Mouse (Mus musculus) left cerebral cortex, postnatal 36 days (tissue): ENCODE data around the gene Gtpbp10. TPM values are rescaled to one million over a fixed set of nuclear protein-coding genes. Genes with fewer than 3 reads are reported as not detected.

Experiments
- DNase-seq, 2 experiments: peaks; one replicate each; pipeline ENCODE4 v3.0.0; 2021 to 2022; ENCODE audit warnings: low spot score in 2 of 2, mixed read lengths in 1 of 2
- intact Hi-C: fragments of 180-260 bp; cut with DNase I; formaldehyde crosslinking; loops from one replicate; pipeline ENCODE4 v1.15.1; 2025
- total RNA-seq, 2 experiments: library from RNA; stranded (reverse); gene quantifications; 2 replicates each; pipeline ENCODE4 v1.2.3; 2021

Gene Gtpbp10
- total RNA-seq: 10 to 100 TPM in 1 of 2 experiments, 1 to 10 TPM in 1; 9.0 to 12.0 TPM

DNA sequence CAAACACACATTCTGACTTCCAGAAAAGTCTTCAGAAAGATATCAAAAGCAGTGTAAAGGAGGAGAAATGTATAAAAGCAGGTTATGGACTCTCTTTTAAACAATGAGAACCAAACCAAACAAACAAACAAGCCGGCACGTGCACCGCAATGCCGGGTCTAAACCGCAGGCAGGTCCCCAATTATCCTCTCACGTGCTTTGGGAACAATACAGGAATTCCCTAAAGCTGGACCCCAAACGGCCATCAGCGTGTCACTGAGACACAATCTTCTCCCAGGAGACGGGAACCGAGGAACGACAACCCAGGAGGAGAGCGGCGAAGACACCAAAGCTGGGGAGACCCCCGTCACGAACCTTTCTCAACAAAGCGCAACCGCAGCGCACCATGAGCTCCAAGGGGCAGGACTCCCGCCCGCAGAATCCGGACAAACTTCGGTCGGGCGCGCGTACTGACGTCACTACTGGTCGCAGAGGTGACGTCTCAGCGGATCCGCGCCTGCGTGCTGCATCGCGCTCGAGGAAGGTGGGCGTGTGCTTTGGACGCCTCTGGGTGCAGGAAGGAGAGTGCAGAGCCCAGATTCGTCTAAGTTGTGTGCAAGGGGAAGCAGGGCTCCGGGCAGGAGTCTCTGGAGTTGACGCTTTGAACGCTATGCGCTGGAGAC, at the start of gene Gtpbp10:
TSS of gene Gtpbp10 (minus strand) at position 460 of the 662 bp plus-strand sequence.
- intact Hi-C loops: loop anchor here (2.0 kb wide), 1 partner anchor 44 kb away; the partner anchor contains the start of gene Cldn12
- peak; percentile 93 to 94 for DNase-seq

DNA sequence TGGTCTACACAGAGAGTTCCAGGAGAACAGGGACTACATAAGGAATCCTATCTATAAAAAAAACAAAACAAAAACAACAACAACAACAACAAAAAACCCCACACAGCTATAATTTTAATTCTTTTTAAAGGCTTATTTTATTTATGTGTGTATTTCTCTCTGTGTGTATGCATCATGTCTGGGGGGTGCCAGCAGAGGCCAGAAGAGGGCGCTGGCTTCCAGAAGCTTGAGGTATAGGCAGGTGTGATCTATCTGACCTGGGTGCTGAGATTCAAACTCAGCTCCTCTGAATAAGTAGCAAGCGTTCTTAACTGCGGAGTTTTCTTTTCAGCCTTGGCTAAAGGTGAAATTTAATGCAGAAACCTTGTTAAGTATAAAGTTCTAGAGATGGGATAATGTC, 28.3 kb upstream of the Gtpbp10 start:
- intact Hi-C loops: no loop called here
- no peak for DNase-seq

DNA sequence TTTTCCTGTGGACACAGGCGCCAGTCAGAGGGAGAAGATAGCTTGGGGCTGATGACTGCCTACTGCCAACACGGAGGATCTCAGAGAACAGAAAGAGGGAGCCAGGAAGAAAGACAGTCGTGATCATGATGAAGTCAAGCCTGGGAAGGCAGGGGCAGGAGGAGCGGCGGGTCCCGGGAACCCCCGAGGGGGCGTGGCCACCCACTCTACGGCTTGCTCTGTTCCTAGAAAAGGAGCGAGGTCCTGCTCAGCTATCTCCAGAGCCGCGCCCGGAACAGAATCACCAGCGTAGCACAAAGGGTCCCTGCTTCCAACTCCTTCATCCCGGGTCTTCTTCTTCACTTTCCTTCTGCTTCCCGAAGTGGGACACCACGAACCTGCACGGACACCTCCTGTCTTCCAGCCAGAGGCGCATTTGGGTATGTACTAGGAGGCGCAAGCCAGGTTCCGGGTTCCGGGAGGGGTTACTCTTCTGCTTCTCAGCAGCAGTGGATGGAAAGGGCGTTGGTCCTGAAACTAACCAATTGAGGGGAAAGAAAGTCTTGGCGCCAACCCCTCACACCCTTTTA, 14.5 kb upstream of the Gtpbp10 start, which contains the start of gene Gm8773:
TSS of gene Gm8773 (plus strand) at position 51 of the 569 bp plus-strand sequence.
- intact Hi-C loops: no loop called here
- DNase-seq: peak; percentile 8 to 12

DNA sequence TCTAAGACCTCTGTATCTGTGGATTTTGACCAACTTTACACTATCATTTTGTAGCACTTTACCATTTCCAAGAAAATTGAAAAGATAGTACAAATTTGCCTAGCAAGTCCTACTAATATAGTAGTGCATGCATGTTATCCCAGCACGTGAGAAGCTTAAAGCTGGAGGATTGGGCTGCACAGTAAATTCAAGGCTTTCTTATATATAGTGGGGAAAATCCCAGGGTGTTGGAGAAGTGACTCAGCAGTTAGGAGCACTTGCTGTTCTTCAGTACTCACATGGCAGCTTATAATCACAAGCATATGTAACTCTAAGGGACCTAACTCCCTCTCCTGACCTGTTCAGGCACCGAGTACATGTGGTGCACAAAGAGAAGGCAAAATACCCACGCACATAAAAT, 3.1 kb upstream of the Gtpbp10 start:
- no peak for DNase-seq
- intact Hi-C loops: no loop called here

DNA sequence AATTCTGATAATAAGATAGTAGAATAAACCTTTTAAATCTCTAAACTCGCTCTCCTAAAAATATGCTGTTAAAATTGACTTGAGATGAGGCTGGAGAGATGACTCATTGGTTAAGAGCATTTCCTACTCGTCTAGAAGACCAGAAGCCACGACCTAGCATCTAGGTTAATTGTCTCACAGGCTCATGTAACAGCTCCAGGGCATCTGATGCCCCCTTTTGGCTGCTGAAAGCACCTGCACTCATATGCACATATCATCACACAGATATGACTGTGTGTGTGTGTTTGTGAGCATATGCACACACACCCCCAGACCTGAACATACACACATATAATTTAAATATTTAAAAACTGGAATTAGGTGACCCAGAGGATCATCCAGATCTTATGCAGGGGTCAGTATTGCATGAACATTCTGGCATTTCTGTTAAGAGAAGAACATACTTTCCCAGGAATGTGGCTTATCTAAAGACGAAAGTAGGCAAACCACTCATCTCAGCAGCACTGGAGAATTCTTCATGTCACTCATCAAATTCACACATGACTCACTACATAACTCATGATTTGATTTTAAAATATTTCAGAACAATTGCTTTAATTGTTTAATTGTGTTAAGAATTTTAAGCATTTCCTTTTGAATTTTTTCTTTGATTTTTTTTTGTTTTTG, 1.8 kb upstream of the Gtpbp10 start:
- no peak for DNase-seq
- intact Hi-C loops: no loop called here

DNA sequence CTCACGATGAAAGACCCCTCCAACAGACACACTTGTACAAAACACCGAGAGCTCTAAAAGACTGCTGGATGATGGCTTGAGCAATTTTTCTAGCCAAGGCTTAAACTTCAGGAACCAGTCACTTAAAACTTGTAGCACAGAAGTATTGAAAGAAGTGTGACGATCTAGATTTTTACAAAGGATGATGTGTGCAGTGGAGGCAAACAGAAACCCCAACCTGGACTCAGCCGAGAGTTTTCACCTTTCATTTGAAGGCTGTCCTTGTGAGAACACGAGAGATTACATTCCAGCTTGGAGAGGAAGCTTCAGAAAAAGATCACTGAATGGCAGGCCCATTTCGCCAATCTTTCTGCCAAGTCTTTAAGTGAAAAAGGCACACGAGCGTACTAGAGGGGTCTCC, 460 bp upstream of the Gtpbp10 start:
- intact Hi-C loops: loop anchor here (2.0 kb wide), 1 partner anchor 45 kb away; the partner anchor contains the start of gene Cldn12

DNA sequence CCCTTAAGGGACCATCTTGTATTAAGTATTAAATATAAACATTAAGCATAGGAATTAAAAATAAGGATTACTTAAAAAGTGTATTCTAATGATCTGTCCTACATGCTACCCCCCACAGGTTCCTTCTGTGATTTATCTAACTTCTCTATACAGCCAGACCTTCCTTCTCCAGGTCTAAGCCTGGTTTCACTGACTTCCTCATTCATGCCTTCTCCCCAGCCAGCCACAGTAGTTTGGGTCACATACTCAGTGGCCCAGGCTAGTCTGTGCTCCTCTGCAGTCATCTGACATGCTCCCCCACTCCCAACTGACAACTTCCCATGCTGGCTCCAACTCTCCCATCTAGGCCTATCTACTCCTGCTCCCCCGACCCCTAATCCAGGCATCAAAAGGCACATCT, 8.2 kb downstream of the Gtpbp10 start:
- intact Hi-C loops: no loop called here
- no peak for DNase-seq

More for the DNA sequence above, 460 bp upstream of the Gtpbp10 start:
- DNase-seq: no peak

DNA sequence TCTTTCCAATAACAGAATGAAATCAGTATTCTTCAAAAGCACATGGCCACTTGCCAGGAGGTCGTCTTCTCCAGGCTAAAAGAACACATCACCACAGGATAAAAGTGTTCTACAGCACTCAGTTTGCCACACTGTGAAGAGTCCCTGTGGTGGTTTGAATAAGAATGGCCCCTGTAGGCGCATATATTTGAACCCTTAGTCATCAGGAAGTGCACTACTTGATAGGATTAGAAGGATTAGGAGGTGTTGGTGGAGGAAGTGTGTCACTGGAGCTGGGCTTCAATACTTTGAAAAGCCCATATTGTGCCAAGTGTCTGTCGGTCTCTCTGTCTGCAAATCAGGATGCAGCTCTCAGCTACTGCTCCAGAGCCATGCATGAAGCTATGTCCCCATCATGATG, 19.0 kb downstream of the Gtpbp10 start:
- DNase-seq: no peak
- intact Hi-C loops: no loop called here

DNA sequence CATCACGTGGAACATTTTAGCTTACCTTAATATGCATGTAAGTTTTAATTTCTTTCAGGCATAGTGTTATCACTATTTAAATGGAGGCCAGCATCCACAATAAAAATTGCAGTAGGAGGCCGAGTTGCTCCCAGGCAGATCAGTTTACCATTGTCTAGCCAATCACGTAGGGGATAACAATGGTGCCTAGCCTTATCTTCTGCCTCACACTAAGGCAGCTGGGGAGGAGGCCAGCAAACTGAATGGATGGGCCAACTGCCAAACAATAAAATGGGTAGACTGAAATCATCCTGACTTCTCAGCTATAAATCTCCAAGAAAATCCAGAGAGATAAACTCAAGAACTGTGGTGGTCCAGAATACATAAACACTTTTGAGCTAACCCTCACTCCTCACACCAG, 19.6 kb downstream of the Gtpbp10 start:
- intact Hi-C loops: no loop called here
- DNase-seq: no peak

DNA sequence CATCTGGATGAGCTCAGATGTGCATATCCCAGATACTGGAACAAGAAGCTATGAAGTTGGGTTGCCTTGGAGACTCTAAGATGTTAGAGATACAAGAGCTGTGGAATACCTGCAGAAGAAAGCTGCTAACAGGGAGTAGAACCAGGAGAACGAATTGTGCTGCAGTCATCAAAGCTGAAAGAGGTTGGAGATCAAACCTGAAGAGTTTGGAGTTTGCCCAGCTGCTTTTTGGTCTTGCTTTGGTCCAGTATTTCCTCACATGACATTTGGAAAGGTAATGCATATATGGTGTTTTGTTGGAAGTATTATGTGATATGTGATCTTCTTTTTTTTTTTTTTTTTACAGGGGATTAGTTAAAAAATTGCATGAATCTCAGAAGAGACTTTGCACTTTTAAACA, 23.2 kb downstream of the Gtpbp10 start:
- intact Hi-C loops: no loop called here
- no peak for DNase-seq

DNA sequence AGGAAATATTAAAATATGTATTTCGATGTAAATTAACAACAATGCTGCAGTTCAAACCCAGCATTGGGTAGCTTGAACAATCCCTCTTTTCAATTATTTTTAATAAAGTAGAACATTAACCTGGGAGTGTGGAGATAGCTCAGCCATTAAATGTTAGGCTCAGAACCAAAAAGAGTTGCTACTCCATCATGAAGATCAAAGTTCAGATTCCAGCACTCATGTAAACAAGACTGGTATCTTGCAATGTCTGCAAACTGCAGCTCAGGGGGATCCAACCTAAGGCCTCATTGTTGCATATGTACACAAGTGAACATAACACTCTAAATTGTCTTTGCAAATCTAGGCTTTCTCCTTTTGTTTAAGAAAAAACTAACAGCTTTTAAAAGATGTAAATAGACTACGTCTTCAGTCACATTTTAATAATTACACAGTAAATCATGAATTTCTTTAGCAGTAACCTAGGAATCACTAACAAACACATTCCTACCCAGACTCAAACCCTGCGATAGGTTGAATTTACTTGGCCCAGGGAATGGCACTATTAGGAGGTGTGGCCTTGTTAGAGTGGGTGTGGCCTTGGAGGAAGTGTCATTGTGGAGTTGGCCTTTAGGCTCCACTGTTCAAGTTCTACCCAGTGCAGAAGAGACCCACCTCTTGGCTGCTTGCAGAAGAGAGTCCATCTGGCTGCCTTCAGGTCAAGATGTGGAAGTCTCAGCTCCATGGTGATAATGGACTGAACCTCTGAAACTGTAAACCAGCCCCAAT, 25.5 kb downstream of the Gtpbp10 start:
- intact Hi-C loops: no loop called here
- DNase-seq: no peak

DNA sequence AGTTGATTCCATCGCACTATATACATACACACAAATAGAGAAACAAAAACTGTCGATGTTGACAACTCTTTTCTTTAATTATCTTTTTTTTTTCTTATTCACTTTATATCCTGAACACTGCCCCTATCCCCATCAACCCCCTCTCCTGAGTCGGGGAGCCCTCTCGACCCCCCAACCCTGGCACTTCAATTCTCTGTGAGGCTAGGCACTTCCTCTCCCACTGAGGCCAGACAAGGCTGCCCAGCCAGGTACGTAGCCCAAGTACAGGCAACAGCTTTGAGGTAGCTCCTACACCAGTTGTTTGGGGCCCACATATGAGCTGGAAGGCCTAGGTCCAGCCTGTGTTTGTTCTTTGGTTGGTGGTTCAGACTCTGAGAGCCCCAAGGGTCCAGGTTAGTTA, 43.9 kb downstream of the Gtpbp10 start:
- intact Hi-C loops: loop anchor here (2.0 kb wide), 1 partner anchor 43 kb away; the partner anchor contains the start of gene Gtpbp10

DNA sequence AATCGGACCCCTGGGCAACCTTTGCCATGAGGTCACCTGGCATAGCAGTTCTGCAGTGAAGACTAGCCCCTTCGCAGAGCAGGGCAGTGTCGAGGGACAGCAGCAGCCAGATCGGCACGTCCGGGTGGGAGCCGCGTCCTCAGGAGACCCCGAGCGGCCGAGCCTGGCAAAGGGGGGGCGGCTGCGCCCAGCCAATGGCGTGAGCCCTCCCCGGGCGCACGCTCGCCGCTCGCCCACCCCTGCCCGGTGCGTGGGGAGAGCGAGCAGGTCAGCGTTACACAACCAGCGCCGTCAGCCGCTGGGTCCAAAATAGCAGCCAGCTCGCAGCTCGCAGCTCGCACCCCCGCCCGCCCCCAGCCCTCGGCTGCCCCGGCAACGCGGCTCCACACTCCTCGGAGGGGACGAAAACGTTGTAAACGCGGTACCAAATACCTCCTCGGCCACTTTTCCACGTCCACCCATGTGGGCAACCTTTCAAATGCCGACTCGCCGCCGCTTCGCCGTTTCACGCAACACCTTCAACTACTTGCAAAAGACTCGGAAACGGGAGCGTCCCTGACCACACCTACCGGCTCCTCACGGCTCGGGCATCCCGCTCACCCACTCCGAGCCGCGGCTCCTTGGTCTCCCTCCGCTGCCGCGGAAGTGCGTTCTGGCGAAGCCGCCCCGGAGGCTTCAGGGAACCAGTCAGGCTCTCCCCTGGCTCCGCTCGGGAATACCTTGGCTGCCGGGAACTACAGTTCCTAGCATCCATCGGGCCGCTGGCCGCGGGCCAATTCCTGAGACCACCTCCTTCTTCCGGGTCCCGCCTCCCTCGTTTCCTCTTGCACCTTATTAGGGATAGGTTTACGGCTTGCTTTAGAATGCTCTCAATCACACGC, 44.9 kb downstream of the Gtpbp10 start, which contains the start of gene Cldn12:
TSS of gene Cldn12 (minus strand) at position 763 of the 881 bp plus-strand sequence.
- intact Hi-C loops: loop anchor here (2.0 to 5.0 kb wide), 2 partner anchors 44 to 133 kb away; partner anchors contain the start of gene Gtpbp10
- DNase-seq: peak; percentile 96

More for the DNA sequence above, 43.9 kb downstream of the Gtpbp10 start:
- DNase-seq: no peak

DNA sequence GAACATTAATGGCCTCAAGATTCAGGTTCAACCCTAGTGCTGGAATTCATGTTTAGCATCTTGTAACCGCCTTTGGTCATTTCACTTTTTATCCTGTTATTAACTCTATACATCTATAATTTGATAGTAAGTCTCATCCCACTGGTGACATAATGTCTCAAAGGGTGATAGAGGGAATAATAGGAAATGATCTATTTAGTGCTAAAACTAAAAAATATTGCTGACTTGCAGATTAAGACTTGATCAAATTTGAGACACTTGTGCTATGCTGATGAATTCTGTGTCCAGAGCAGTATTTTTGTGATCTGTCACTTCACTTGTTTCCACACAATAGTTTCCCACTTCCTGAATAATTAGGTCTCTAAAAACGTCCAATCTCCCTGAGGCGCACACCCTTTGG, 47.9 kb downstream of the Gtpbp10 start:
- intact Hi-C loops: loop anchor here (5.0 kb wide), 1 partner anchor 136 kb away; no protein-coding TSS in a partner anchor
- DNase-seq: no peak

DNA sequence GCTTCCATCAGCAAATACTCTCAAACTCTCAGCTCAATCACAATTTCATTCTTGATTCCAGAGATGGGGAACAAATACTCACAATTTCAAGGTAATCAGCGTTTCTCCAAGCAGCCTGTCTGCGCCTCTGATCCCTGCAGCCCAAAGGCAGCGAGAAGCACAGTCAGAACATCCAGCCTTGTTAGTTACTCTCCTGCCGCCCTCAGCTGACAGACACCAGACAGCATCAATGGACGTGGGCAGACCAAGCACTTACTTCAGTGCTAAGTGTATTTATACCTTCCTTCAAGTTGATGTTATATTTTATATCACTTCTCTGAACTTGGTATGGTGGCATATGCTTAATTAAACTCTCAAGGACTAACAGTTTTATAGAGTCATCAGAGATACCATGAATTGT, 48.3 kb downstream of the Gtpbp10 start:
- intact Hi-C loops: loop anchor here (5.0 kb wide), 1 partner anchor 136 kb away; no protein-coding TSS in a partner anchor
- DNase-seq: peak; percentile 36 to 37

DNA sequence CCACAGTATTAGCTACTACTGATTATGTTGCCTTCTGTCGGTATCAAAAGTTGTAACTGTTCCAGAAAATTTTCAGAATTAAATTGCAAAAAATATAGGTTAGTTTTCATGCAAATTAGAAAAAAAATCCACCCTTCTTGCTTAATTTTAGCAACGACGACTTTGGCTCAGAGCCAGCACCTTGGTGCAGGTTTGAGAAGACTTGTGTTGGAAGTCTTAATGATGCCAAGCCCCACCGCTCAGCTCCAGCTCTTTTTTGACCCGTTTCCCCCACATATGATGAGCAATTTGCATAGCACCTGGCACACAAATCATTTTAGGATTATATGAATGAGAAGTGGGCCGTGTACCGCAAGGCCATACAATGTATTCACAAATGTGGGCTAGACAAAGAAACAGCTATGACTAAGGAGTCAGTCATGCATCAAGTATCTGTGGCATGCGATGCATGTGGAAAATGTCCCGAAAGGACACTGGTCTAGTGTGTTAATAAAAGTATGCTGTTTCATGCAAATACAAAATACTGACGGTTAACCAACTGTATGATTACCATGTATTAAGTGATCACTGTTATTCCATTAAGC, 48.9 kb downstream of the Gtpbp10 start:
- intact Hi-C loops: loop anchor here (5.0 kb wide), 1 partner anchor 137 kb away; no protein-coding TSS in a partner anchor
- DNase-seq: no peak

DNA sequence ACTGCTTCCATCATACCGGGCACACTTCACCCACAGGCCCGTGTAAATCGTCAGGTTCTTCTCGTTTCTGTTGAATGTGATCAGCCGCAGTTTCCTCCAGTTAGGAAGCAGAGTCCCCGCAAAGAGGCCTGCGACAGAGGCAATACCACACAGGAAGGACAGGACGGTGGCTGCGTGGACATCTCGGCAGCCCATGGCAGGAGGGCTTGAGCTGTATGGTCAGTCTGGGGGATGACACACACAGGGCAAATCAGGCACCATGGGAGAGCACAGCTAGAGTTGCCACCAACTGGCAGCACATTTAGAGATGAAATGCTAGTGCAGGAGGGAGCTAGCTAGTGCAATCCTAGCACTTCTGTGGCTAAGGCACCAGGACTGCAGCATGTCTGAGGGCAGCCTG, 51.1 kb downstream of the Gtpbp10 start:
- no peak for DNase-seq
- intact Hi-C loops: no loop called here

DNA sequence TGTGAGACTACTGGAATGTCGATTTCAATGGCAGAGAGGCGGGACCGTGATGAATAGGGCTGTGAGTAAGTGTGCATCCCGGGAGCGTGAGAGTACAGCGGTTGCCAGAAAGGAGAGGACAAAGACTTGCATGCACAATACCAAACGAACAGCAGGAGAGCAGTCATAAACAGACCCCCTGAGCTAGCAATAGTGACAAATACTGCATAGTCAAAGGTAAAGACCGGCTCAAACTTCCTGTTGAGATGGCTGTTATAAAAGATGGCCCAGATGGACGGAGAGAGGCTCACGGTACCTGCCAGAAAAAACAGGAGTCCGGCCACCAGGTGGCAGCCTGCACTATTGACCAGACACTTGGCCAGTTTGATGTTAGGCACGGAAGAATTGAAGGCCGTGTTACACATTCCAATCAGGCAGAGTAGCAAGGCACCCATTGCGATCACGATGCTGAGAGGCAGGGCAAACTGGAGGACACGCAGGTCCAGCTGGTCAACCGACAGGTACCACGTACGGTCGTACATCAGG, 51.6 kb downstream of the Gtpbp10 start:
- peak; percentile 48 to 67 for DNase-seq
- intact Hi-C loops: no loop called here
